Mouse (Mus musculus): Measurements from ENCODE around the gene Pheta2. TPM values are rescaled to one million over a fixed set of nuclear protein-coding genes. Genes with fewer than 3 reads are reported as not detected.
"Not testable (repeated sequence)": the region's sequence is repeated elsewhere in the genome, so short reads cannot be mapped to it uniquely, and the experiment has no call there.

Gene Pheta2
- total RNA-seq, 2 experiments from 2014 or later, result 2.4 to 3.5 TPM

GRCm38 (mm10) chr15:82364561-82364960, 25.8 kb downstream of the Pheta2 start:
- ATAC-seq (ENCODE audit: poor library complexity, severe bottlenecking), result not testable (repeated sequence)

GRCm38 (mm10) chr15:82368146-82368545, 29.4 kb downstream of the Pheta2 start:
- ATAC-seq (ENCODE audit: poor library complexity, severe bottlenecking), result no peak

- no peak for ATAC-seq (ENCODE audit: poor library complexity, severe bottlenecking)
Observed at GRCm38 (mm10) chr15:82368851-82369250, 30.1 kb downstream of the Pheta2 start.

- no peak for ATAC-seq (ENCODE audit: poor library complexity, severe bottlenecking)
Observed at GRCm38 (mm10) chr15:82372446-82372845, 33.7 kb downstream of the Pheta2 start.

GRCm38 (mm10) chr15:82372991-82373390, 34.2 kb downstream of the Pheta2 start:
- ATAC-seq (ENCODE audit: poor library complexity, severe bottlenecking), result no peak

- ATAC-seq (ENCODE audit: poor library complexity, severe bottlenecking), result no peak
Observed at GRCm38 (mm10) chr15:82374437-82374836, 35.7 kb downstream of the Pheta2 start.

- ATAC-seq (ENCODE audit: poor library complexity, severe bottlenecking), result no peak
Observed at GRCm38 (mm10) chr15:82375855-82376254, 37.1 kb downstream of the Pheta2 start.

- ATAC-seq (ENCODE audit: poor library complexity, severe bottlenecking), result no peak
Observed at GRCm38 (mm10) chr15:82376393-82377138, 37.8 kb downstream of the Pheta2 start.

GRCm38 (mm10) chr15:82377701-82378100, 39.0 kb downstream of the Pheta2 start:
- ATAC-seq (ENCODE audit: poor library complexity, severe bottlenecking), result no peak

- no peak for ATAC-seq (ENCODE audit: poor library complexity, severe bottlenecking)
Observed at GRCm38 (mm10) chr15:82378261-82379180, 39.8 kb downstream of the Pheta2 start.

GRCm38 (mm10) chr15:82379511-82379870, 40.7 kb downstream of the Pheta2 start:
- no peak for ATAC-seq (ENCODE audit: poor library complexity, severe bottlenecking)

GRCm38 (mm10) chr15:82379871-82380713, 41.4 kb downstream of the Pheta2 start, which contains the start of gene Cyp2d22:
Gene Cyp2d22 (minus strand): TSS chr15:82380260.
- peak; percentile 76 for ATAC-seq (ENCODE audit: poor library complexity, severe bottlenecking)

- no peak for ATAC-seq (ENCODE audit: poor library complexity, severe bottlenecking)
Observed at GRCm38 (mm10) chr15:82380714-82381062, 41.9 kb downstream of the Pheta2 start.

- ATAC-seq (ENCODE audit: poor library complexity, severe bottlenecking), result no peak
Observed at GRCm38 (mm10) chr15:82382441-82382840, 43.7 kb downstream of the Pheta2 start.

- ATAC-seq (ENCODE audit: poor library complexity, severe bottlenecking), result no peak
Observed at GRCm38 (mm10) chr15:82385729-82386128, 47.0 kb downstream of the Pheta2 start.

GRCm38 (mm10) chr15:82389916-82390315, 51.2 kb downstream of the Pheta2 start:
- ATAC-seq (ENCODE audit: poor library complexity, severe bottlenecking), result not testable (repeated sequence)

- not testable (repeated sequence) for ATAC-seq (ENCODE audit: poor library complexity, severe bottlenecking)
Observed at GRCm38 (mm10) chr15:82393922-82394321, 55.2 kb downstream of the Pheta2 start, which contains the start of gene Cyp2d11. Gene Cyp2d11 (minus strand): TSS chr15:82394022.
